Mouse (Mus musculus) limb, embryonic 11.5 days (tissue): ENCODE measurements at regions not wholly inside any gene's neighbourhood (a gene's known extent, or its start where the extent isn't known, plus 50 kb on each side); places are given as distances from the start of the nearest gene placed in this dataset.

ENCODE experiments used
- ATAC-seq: fragments of 200-750 bp; cut with Nextera tagmentation; 2 replicates; pipeline ENCODE4 v1.8.0; 2017; ENCODE audit warnings: low read depth; ENCODE audit not compliant: insufficient number of reproducible peaks, low FRiP score, low TSS enrichment
- DNase-seq: peaks from one replicate; pipeline ENCODE4 v3.0.0-alpha.2; 2015; ENCODE audit warnings: low spot score
- H3K27ac ChIP-seq: fragments of 300-500 bp; sonication (generic); replicated peaks from 2 replicates; pipeline ENCODE4 v1.5.1; 2014; ENCODE audit warnings: low read depth, mild to moderate bottlenecking, low read length
- H3K27me3 ChIP-seq: fragments of 300-500 bp; sonication (generic); 2 replicates; pipeline ENCODE4 v1.6.1; 2014; ENCODE audit warnings: mild to moderate bottlenecking, low read length, mixed read lengths; ENCODE audit not compliant: control insufficient read depth, insufficient read depth
- H3K36me3 ChIP-seq: fragments of 300-500 bp; sonication (generic); 2 replicates; pipeline ENCODE4 v1.6.1; 2014; ENCODE audit warnings: mild to moderate bottlenecking, low read length, moderate library complexity, mixed read lengths; ENCODE audit not compliant: control insufficient read depth, insufficient read depth
- H3K4me1 ChIP-seq: fragments of 300-500 bp; sonication (generic); 2 replicates; pipeline ENCODE4 v1.6.1; 2014; ENCODE audit warnings: low read length, mixed read lengths; ENCODE audit not compliant: control insufficient read depth, insufficient read depth
- H3K4me2 ChIP-seq: fragments of 300-500 bp; sonication (generic); 2 replicates; pipeline ENCODE4 v1.6.1; 2014; ENCODE audit warnings: low read depth, mild to moderate bottlenecking, moderate library complexity; ENCODE audit not compliant: severe bottlenecking
- H3K4me3 ChIP-seq: fragments of 300-500 bp; sonication (generic); 2 replicates; pipeline ENCODE4 v1.5.1; 2014; ENCODE audit warnings: low read depth, low read length
- H3K9ac ChIP-seq: fragments of 300-500 bp; sonication (generic); 2 replicates; pipeline ENCODE4 v1.6.1; 2014; ENCODE audit warnings: mild to moderate bottlenecking, low read length
- H3K9me3 ChIP-seq: fragments of 300-500 bp; sonication (generic); 2 replicates; pipeline ENCODE4 v1.6.1; 2016; ENCODE audit warnings: low read length; ENCODE audit not compliant: control insufficient read depth
- WGBS: fragments of 180-500 bp; shearing (Covaris S2); extraction: QIAGEN DNeasy Blood & Tissue Kit; methylation state at CpG from one replicate; pipeline ENCODE4 v1.1.7; 2014; 5-methylcytosine and 5-hydroxymethylcytosine counted together

GRCm38 (mm10) chr2:174178801-174179200 lies 68.7 kb downstream of the Npepl1 start:
- Histone ChIP-seq H3K4me1 (no peaks in the 10 kb centered on the region), H3K27me3 (no peaks in the 10 kb centered on the region), H3K4me3 (no peak overlapping the region), H3K9ac (no peak overlapping the region), H3K36me3 (no peaks in the 10 kb centered on the region), H3K9me3 (no peaks in the 10 kb centered on the region), H3K4me2 (no peak overlapping the region), H3K27ac (no peak overlapping the region)
- 85% methylated on average over 6 of the region's 6 CpGs for WGBS
- ATAC-seq, result no peak
- no peak for DNase-seq

GRCm38 (mm10) chr2:174184797-174185196 lies 74.6 kb downstream of the Npepl1 start:
- DNase-seq (no peak), ATAC-seq (no peak)
- no peak overlapping the region for H3K9ac ChIP-seq
- H3K4me1 ChIP-seq, result no peaks in the 10 kb centered on the region
- no peak overlapping the region for H3K4me3 ChIP-seq
- no peak overlapping the region for H3K4me2 ChIP-seq
- no peak overlapping the region for H3K27ac ChIP-seq
- H3K36me3 ChIP-seq, result no peaks in the 10 kb centered on the region
- 84% methylated on average over 5 of the region's 5 CpGs for WGBS
- no peaks in the 10 kb centered on the region for H3K9me3 ChIP-seq
- no peaks in the 10 kb centered on the region for H3K27me3 ChIP-seq

GRCm38 (mm10) chr2:174191071-174191470 lies 80.9 kb downstream of the Npepl1 start:
- Histone ChIP-seq H3K27ac (no peak overlapping the region), H3K4me2 (no peak overlapping the region), H3K4me1 (no peaks in the 10 kb centered on the region), H3K9ac (no peak overlapping the region), H3K9me3 (peaks cover 5% of the 10 kb centered on the region; the same call in 1 of the 2 replicates), H3K4me3 (no peak overlapping the region), H3K36me3 (no peaks in the 10 kb centered on the region), H3K27me3 (no peaks in the 10 kb centered on the region)
- DNase-seq (no peak), ATAC-seq (no peak)
- WGBS, result 93% methylated on average over 2 of the region's 2 CpGs

- Histone ChIP-seq H3K4me1 (no peaks in the 10 kb centered on the region), H3K27me3 (no peaks in the 10 kb centered on the region), H3K36me3 (no peaks in the 10 kb centered on the region), H3K9me3 (peaks cover 5% of the 10 kb centered on the region; the same call in 1 of the 2 replicates), H3K4me3 (no peak overlapping the region), H3K9ac (no peak overlapping the region), H3K27ac (no peak overlapping the region), H3K4me2 (no peak overlapping the region)
- WGBS, result 73% methylated on average over 2 of the region's 2 CpGs
- DNase-seq (no peak), ATAC-seq (no peak)
These were observed 81.4 kb downstream of the Npepl1 start for GRCm38 (mm10) chr2:174191516-174191915.

- Histone ChIP-seq H3K4me3 (no peak overlapping the region), H3K36me3 (no peaks in the 10 kb centered on the region), H3K4me1 (no peaks in the 10 kb centered on the region), H3K4me2 (no peak overlapping the region), H3K9ac (no peak overlapping the region), H3K9me3 (peaks cover 5% of the 10 kb centered on the region; the same call in 1 of the 2 replicates), H3K27me3 (no peaks in the 10 kb centered on the region), H3K27ac (no peak overlapping the region)
- no peak for DNase-seq
- 83% methylated on average over 5 of the region's 5 CpGs for WGBS
- no peak for ATAC-seq
These were observed 81.9 kb downstream of the Npepl1 start for GRCm38 (mm10) chr2:174192026-174192425.

- DNase-seq, result no peak
- Histone ChIP-seq H3K4me2 (no peak overlapping the region), H3K9me3 (peaks cover 5% of the 10 kb centered on the region; the same call in 1 of the 2 replicates), H3K4me3 (no peak overlapping the region), H3K36me3 (no peaks in the 10 kb centered on the region), H3K4me1 (no peaks in the 10 kb centered on the region), H3K9ac (no peak overlapping the region), H3K27ac (no peak overlapping the region), H3K27me3 (no peaks in the 10 kb centered on the region)
- 72% methylated on average over 5 of the region's 5 CpGs for WGBS
- no peak for ATAC-seq
These were observed 83.4 kb downstream of the Npepl1 start for GRCm38 (mm10) chr2:174193506-174193905.

GRCm38 (mm10) chr2:174195651-174196050 lies 85.5 kb downstream of the Npepl1 start:
- WGBS, result 91% methylated on average over 1 of the region's 1 CpGs
- DNase-seq, result no peak
- no peak overlapping the region for H3K4me2 ChIP-seq

GRCm38 (mm10) chr2:174196696-174197215 lies 86.6 kb downstream of the Npepl1 start:
- no peak for ATAC-seq
- Histone ChIP-seq H3K4me3 (no peak overlapping the region), H3K9ac (no peak overlapping the region), H3K27ac (no peak overlapping the region), H3K4me2 (no peak overlapping the region), H3K36me3 (no peaks in the 10 kb centered on the region), H3K4me1 (peaks cover 6% of the 10 kb centered on the region), H3K9me3 (no peaks in the 10 kb centered on the region), H3K27me3 (no peaks in the 10 kb centered on the region)
- DNase-seq, result no peak
- 89% methylated on average over 16 of the region's 16 CpGs for WGBS

More at GRCm38 (mm10) chr2:174195651-174196050, 85.5 kb downstream of the Npepl1 start:
- no peak for ATAC-seq
- Histone ChIP-seq H3K9me3 (peaks cover 5% of the 10 kb centered on the region; the same call in 1 of the 2 replicates), H3K4me3 (no peak overlapping the region), H3K4me1 (peaks cover 4% of the 10 kb centered on the region), H3K36me3 (no peaks in the 10 kb centered on the region), H3K27me3 (no peaks in the 10 kb centered on the region), H3K27ac (no peak overlapping the region), H3K9ac (no peak overlapping the region)
